Mouse (Mus musculus): ENCODE measurements at regions not wholly inside any gene's neighbourhood (a gene's known extent, or its start where the extent isn't known, plus 50 kb on each side); places are given as distances from the start of the nearest gene placed in this dataset.

- no peak for TF ChIP-seq KAT2A (conservative IDR thresholded peaks at IDR 0.05; ENCODE audit: low read depth, low read length)
- no peak for TF ChIP-seq BHLHE40 (IDR thresholded peaks at IDR 0.05; ENCODE audit: borderline replicate concordance, low read depth, low read length)
- TF ChIP-seq ETS1 (IDR thresholded peaks at IDR 0.05; ENCODE audit: low read depth, low read length), result no peak
- TF ChIP-seq SIN3A (IDR thresholded peaks at IDR 0.05; ENCODE audit: low read length), result no peak
Observed at GRCm38 (mm10) chr8:113976626-113977025, 128.1 kb upstream of the Adamts18 start (continued).

GRCm38 (mm10) chr8:113977072-113977471, 128.5 kb upstream of the Adamts18 start:
- no peaks in the 10 kb centered on the region; a peak in 1 of 4 replicates for H3K27me3 ChIP-seq (ENCODE audit: control insufficient read depth in 1 of 2, insufficient read depth in 2 of 2, low read length in 2 of 2)
- H3K4me1 ChIP-seq (ENCODE audit: control insufficient read depth in 1 of 2, insufficient read depth in 2 of 2, low read length in 2 of 2), result no peaks in the 10 kb centered on the region
- no peak overlapping the region for H3K27ac ChIP-seq (ENCODE audit: control insufficient read depth, low read depth, low read length)
- H3K4me3 ChIP-seq (ENCODE audit: control insufficient read depth in 1 of 2, insufficient read depth in 1 of 2, low read depth in 2 of 2, low read length in 2 of 2), result no peak overlapping the region
- TF ChIP-seq NELFE (IDR thresholded peaks at IDR 0.05; ENCODE audit: low read depth, low read length) (no peak), SMC3 (IDR thresholded peaks at IDR 0.05; ENCODE audit: low read depth, low read length) (no peak), JUND (IDR thresholded peaks at IDR 0.05; ENCODE audit: low read depth, low read length) (no peak), ZNF384 (IDR thresholded peaks at IDR 0.05; ENCODE audit: low read depth, low read length) (no peak), CTCF (IDR thresholded peaks at IDR 0.05 in 2 of 3, conservative IDR thresholded peaks at IDR 0.05 in 1 of 3; ENCODE audit: control insufficient read depth in 1 of 3, insufficient read depth in 1 of 3, low read depth in 2 of 3, low read length in 3 of 3, poor library complexity in 1 of 3, severe bottlenecking in 1 of 3) (no peak), GATA1 (IDR thresholded peaks at IDR 0.05; ENCODE audit: low read depth, low read length) (no peak), E2F4 (IDR thresholded peaks at IDR 0.05; ENCODE audit: borderline replicate concordance, low read depth, low read length) (no peak), ZMIZ1 (IDR thresholded peaks at IDR 0.05; ENCODE audit: low read depth, low read length) (no peak), CHD2 (IDR thresholded peaks at IDR 0.05; ENCODE audit: low read length) (no peak), UBTF (IDR thresholded peaks at IDR 0.05; ENCODE audit: borderline replicate concordance, insufficient read depth, low read depth, low read length) (no peak), TAL1 (IDR thresholded peaks at IDR 0.05; ENCODE audit: low read length) (no peak), MAZ (IDR thresholded peaks at IDR 0.05; ENCODE audit: low read depth, low read length) (no peak), EP300 (IDR thresholded peaks at IDR 0.05; ENCODE audit: low read depth in 1 of 2, low read length in 2 of 2) (no peak), POLR2A (IDR thresholded peaks at IDR 0.05; ENCODE audit: control insufficient read depth in 1 of 2, insufficient read depth in 1 of 2, low read depth in 1 of 2, low read length in 2 of 2, poor library complexity in 1 of 2) (no peak), GABPA (IDR thresholded peaks at IDR 0.05; ENCODE audit: low read depth, low read length) (no peak), MXI1 (IDR thresholded peaks at IDR 0.05; ENCODE audit: low read depth, low read length) (no peak), TCF12 (IDR thresholded peaks at IDR 0.05; ENCODE audit: low read depth, low read length) (no peak), USF1 (IDR thresholded peaks at IDR 0.05; ENCODE audit: low read depth, low read length) (no peak), ZKSCAN1 (IDR thresholded peaks at IDR 0.05; ENCODE audit: low read depth, low read length) (no peak), TBP (IDR thresholded peaks at IDR 0.05; ENCODE audit: low read depth, low read length) (no peak)
- DNase-seq (ENCODE audit: low read depth, low spot score), result no peak
- no peaks in the 10 kb centered on the region for H3K79me2 ChIP-seq (ENCODE audit: control insufficient read depth, insufficient read depth, low read length, poor library complexity)
- H3K9me3 ChIP-seq (replicated peaks; ENCODE audit: insufficient read depth, low read length), result no peaks in the 10 kb centered on the region
- no peaks in the 10 kb centered on the region for H3K36me3 ChIP-seq (ENCODE audit: control insufficient read depth in 1 of 2, insufficient read depth in 2 of 2, low read length in 2 of 2)
- H3K9ac ChIP-seq (ENCODE audit: control insufficient read depth, low read depth, low read length, poor library complexity, severe bottlenecking), result no peak overlapping the region

Measured in MEL (cell line).